Mouse (Mus musculus): ENCODE measurements around the gene Slc10a1. TPM values are rescaled to one million over a fixed set of nuclear protein-coding genes. Genes with fewer than 3 reads are reported as not detected.
"Not testable (repeated sequence)": the region's sequence is repeated elsewhere in the genome, so short reads cannot be mapped to it uniquely, and the experiment has no call there.

Slc10a1 gene
- polyA plus RNA-seq, 1 experiment = 0.63 TPM

GRCm38 (mm10) chr12:80986628-80987027 lies 18.1 kb upstream of the Slc10a1 start:
- Histone ChIP-seq H3K27ac (replicated peaks; ENCODE audit: low read depth, low read length) (no peak overlapping the region), H3K4me1 (ENCODE audit: control insufficient read depth, insufficient read depth, insufficient read length, low read length) (no peaks in the 10 kb centered on the region), H3K4me3 (ENCODE audit: insufficient read depth, low read depth, low read length) (no peak overlapping the region)

GRCm38 (mm10) chr12:80983695-80984094 lies 15.2 kb upstream of the Slc10a1 start:
- H3K4me3 ChIP-seq (ENCODE audit: insufficient read depth, low read depth, low read length) = no peak overlapping the region

GRCm38 (mm10) chr12:80982326-80982725 lies 13.8 kb upstream of the Slc10a1 start:
- H3K4me1 ChIP-seq (ENCODE audit: control insufficient read depth, insufficient read depth, insufficient read length, low read length) = no peaks in the 10 kb centered on the region

More at GRCm38 (mm10) chr12:80983695-80984094, 15.2 kb upstream of the Slc10a1 start:
- Histone ChIP-seq H3K4me1 (ENCODE audit: control insufficient read depth, insufficient read depth, insufficient read length, low read length) (no peaks in the 10 kb centered on the region), H3K27ac (replicated peaks; ENCODE audit: low read depth, low read length) (no peak overlapping the region)

GRCm38 (mm10) chr12:80975939-80976671 lies 7.6 kb upstream of the Slc10a1 start:
- H3K27ac ChIP-seq (replicated peaks; ENCODE audit: low read depth, low read length) = no peak overlapping the region
- no peaks in the 10 kb centered on the region for H3K4me1 ChIP-seq (ENCODE audit: control insufficient read depth, insufficient read depth, insufficient read length, low read length)
- H3K4me3 ChIP-seq (ENCODE audit: insufficient read depth, low read depth, low read length) = no peak overlapping the region

More at GRCm38 (mm10) chr12:80982326-80982725, 13.8 kb upstream of the Slc10a1 start:
- H3K4me3 ChIP-seq (ENCODE audit: insufficient read depth, low read depth, low read length) = no peak overlapping the region
- no peak overlapping the region for H3K27ac ChIP-seq (replicated peaks; ENCODE audit: low read depth, low read length)

GRCm38 (mm10) chr12:80971756-80972155 lies 3.3 kb upstream of the Slc10a1 start:
- H3K4me3 ChIP-seq (ENCODE audit: insufficient read depth, low read depth, low read length) = no peak overlapping the region
- no peak overlapping the region for H3K27ac ChIP-seq (replicated peaks; ENCODE audit: low read depth, low read length)
- no peaks in the 10 kb centered on the region for H3K4me1 ChIP-seq (ENCODE audit: control insufficient read depth, insufficient read depth, insufficient read length, low read length)

- Histone ChIP-seq H3K4me1 (ENCODE audit: control insufficient read depth, insufficient read depth, insufficient read length, low read length) (no peaks in the 10 kb centered on the region), H3K4me3 (ENCODE audit: insufficient read depth, low read depth, low read length) (no peak overlapping the region), H3K27ac (replicated peaks; ENCODE audit: low read depth, low read length) (no peak overlapping the region)
These were observed 1.7 kb upstream of the Slc10a1 start for GRCm38 (mm10) chr12:80970181-80970705.

- no peak overlapping the region for H3K4me3 ChIP-seq (ENCODE audit: insufficient read depth, low read depth, low read length)
- H3K4me1 ChIP-seq (ENCODE audit: control insufficient read depth, insufficient read depth, insufficient read length, low read length) = no peaks in the 10 kb centered on the region
- no peak overlapping the region for H3K27ac ChIP-seq (replicated peaks; ENCODE audit: low read depth, low read length)
These were observed 587 bp downstream of the Slc10a1 start for GRCm38 (mm10) chr12:80967918-80968317.

GRCm38 (mm10) chr12:80966059-80966838 lies 2.3 kb downstream of the Slc10a1 start:
- Histone ChIP-seq H3K4me3 (ENCODE audit: insufficient read depth, low read depth, low read length) (no peak overlapping the region), H3K27ac (replicated peaks; ENCODE audit: low read depth, low read length) (no peak overlapping the region), H3K4me1 (ENCODE audit: control insufficient read depth, insufficient read depth, insufficient read length, low read length) (no peaks in the 10 kb centered on the region)

- H3K4me1 ChIP-seq (ENCODE audit: control insufficient read depth, insufficient read depth, insufficient read length, low read length) = no peaks in the 10 kb centered on the region
- no peak overlapping the region for H3K4me3 ChIP-seq (ENCODE audit: insufficient read depth, low read depth, low read length)
- H3K27ac ChIP-seq (replicated peaks; ENCODE audit: low read depth, low read length) = no peak overlapping the region
These were observed 5.9 kb downstream of the Slc10a1 start for GRCm38 (mm10) chr12:80962566-80962965.

- no peaks in the 10 kb centered on the region for H3K4me1 ChIP-seq (ENCODE audit: control insufficient read depth, insufficient read depth, insufficient read length, low read length)
These were observed 10.5 kb downstream of the Slc10a1 start for GRCm38 (mm10) chr12:80957961-80958360.

GRCm38 (mm10) chr12:80956039-80956438 lies 12.5 kb downstream of the Slc10a1 start:
- Histone ChIP-seq H3K4me3 (ENCODE audit: insufficient read depth, low read depth, low read length) (no peak overlapping the region), H3K27ac (replicated peaks; ENCODE audit: low read depth, low read length) (no peak overlapping the region), H3K4me1 (ENCODE audit: control insufficient read depth, insufficient read depth, insufficient read length, low read length) (no peaks in the 10 kb centered on the region; the same call in 1 of the 2 replicates)

More at GRCm38 (mm10) chr12:80957961-80958360, 10.5 kb downstream of the Slc10a1 start:
- no peak overlapping the region for H3K4me3 ChIP-seq (ENCODE audit: insufficient read depth, low read depth, low read length)
- no peak overlapping the region for H3K27ac ChIP-seq (replicated peaks; ENCODE audit: low read depth, low read length)

GRCm38 (mm10) chr12:80952526-80952925 lies 16.0 kb downstream of the Slc10a1 start:
- Histone ChIP-seq H3K4me3 (ENCODE audit: insufficient read depth, low read depth, low read length) (no peak overlapping the region), H3K4me1 (ENCODE audit: control insufficient read depth, insufficient read depth, insufficient read length, low read length) (no peaks in the 10 kb centered on the region; the same call in 1 of the 2 replicates), H3K27ac (replicated peaks; ENCODE audit: low read depth, low read length) (no peak overlapping the region)

- no peak overlapping the region for H3K4me3 ChIP-seq (ENCODE audit: insufficient read depth, low read depth, low read length)
- H3K4me1 ChIP-seq (ENCODE audit: control insufficient read depth, insufficient read depth, insufficient read length, low read length) = no peaks in the 10 kb centered on the region; the same call in 1 of the 2 replicates
- H3K27ac ChIP-seq (replicated peaks; ENCODE audit: low read depth, low read length) = no peak overlapping the region
These were observed 16.8 kb downstream of the Slc10a1 start for GRCm38 (mm10) chr12:80951640-80952219.

- H3K27ac ChIP-seq (replicated peaks; ENCODE audit: low read depth, low read length); H3K4me1 ChIP-seq (ENCODE audit: control insufficient read depth, insufficient read depth, insufficient read length, low read length); H3K4me3 ChIP-seq (ENCODE audit: insufficient read depth, low read depth, low read length): not testable (repeated sequence)
These were observed 18.9 kb downstream of the Slc10a1 start for GRCm38 (mm10) chr12:80949603-80950002.

- H3K27ac ChIP-seq (replicated peaks; ENCODE audit: low read depth, low read length) = no peak overlapping the region
- no peaks in the 10 kb centered on the region; the same call in 1 of the 2 replicates for H3K4me1 ChIP-seq (ENCODE audit: control insufficient read depth, insufficient read depth, insufficient read length, low read length)
- no peak overlapping the region for H3K4me3 ChIP-seq (ENCODE audit: insufficient read depth, low read depth, low read length)
These were observed 20.3 kb downstream of the Slc10a1 start for GRCm38 (mm10) chr12:80948202-80948601.

All from brown adipose tissue, adult 24 weeks (tissue).